Mouse (Mus musculus) heart, postnatal 0 days (tissue): Measurements from ENCODE around the gene Angptl8. TPM values are rescaled to one million over a fixed set of nuclear protein-coding genes. Genes with fewer than 3 reads are reported as not detected.
"Not testable (repeated sequence)": the region's sequence is repeated elsewhere in the genome, so short reads cannot be mapped to it uniquely, and the experiment has no call there.

Experiments
- ATAC-seq: fragments of 200-750 bp; cut with Nextera tagmentation; 2 replicates; pipeline ENCODE4 v1.8.0; 2017; ENCODE audit warnings: low read depth, moderate number of reproducible peaks, moderate library complexity; ENCODE audit not compliant: insufficient read depth
- DNase-seq: peaks from one replicate; pipeline ENCODE4 v3.0.0-alpha.2; 2016; ENCODE audit warnings: low spot score
- H3K27ac ChIP-seq: fragments of 300-500 bp; sonication (generic); 2 replicates; pipeline ENCODE4 v1.5.1; 2014; ENCODE audit warnings: low read depth, mild to moderate bottlenecking
- H3K27me3 ChIP-seq: fragments of 300-500 bp; sonication (generic); 2 replicates; pipeline ENCODE4 v1.6.1; 2014; ENCODE audit warnings: low read length, mixed read lengths; ENCODE audit not compliant: control insufficient read depth, insufficient read depth
- H3K36me3 ChIP-seq: fragments of 300-500 bp; sonication (generic); replicated peaks from 2 replicates; pipeline ENCODE4 v1.6.1; 2014; ENCODE audit warnings: low read length, mixed read lengths; ENCODE audit not compliant: control insufficient read depth, insufficient read depth
- H3K4me1 ChIP-seq: fragments of 300-500 bp; sonication (generic); 2 replicates; pipeline ENCODE4 v1.6.1; 2014; ENCODE audit warnings: antibody characterized with exemption; ENCODE audit not compliant: control insufficient read depth, insufficient read depth
- H3K4me2 ChIP-seq: fragments of 300-500 bp; sonication (generic); 2 replicates; pipeline ENCODE4 v1.6.1; 2014; ENCODE audit warnings: low read depth, mild to moderate bottlenecking, low read length, moderate library complexity
- H3K4me3 ChIP-seq: fragments of 300-500 bp; sonication (generic); 2 replicates; pipeline ENCODE4 v1.5.1; 2014; ENCODE audit warnings: low read depth, low read length
- H3K9ac ChIP-seq: fragments of 300-500 bp; sonication (generic); replicated peaks from 2 replicates; pipeline ENCODE4 v1.6.1; 2014; ENCODE audit warnings: low read depth, low read length, mixed read lengths
- H3K9me3 ChIP-seq: fragments of 300-500 bp; sonication (generic); replicated peaks from 2 replicates; pipeline ENCODE4 v1.6.1; 2016; ENCODE audit warnings: low read length; ENCODE audit not compliant: control insufficient read depth
- CTCF ChIP-seq: IDR thresholded peaks from 2 replicates; pipeline ENCODE4 v1.5.1; 2016; ENCODE audit warnings: antibody characterized with exemption, control low read depth, low read depth
- EP300 ChIP-seq: IDR thresholded peaks from 2 replicates; pipeline ENCODE4 v1.6.1; 2016; ENCODE audit warnings: antibody characterized with exemption, low read depth
- whole genome bisulfite sequencing: fragments of 180-500 bp; shearing (Covaris S2); extraction: QIAGEN DNeasy Blood & Tissue Kit; methylation state at CpG from one replicate; pipeline ENCODE4 v1.1.7; 2014; 5-methylcytosine and 5-hydroxymethylcytosine counted together
- polyA plus RNA-seq: library from polyadenylated mRNA; unstranded; fragments of >200 nt; fragmentation: Nextera tagmentation; extraction: Ambion mirVana; gene quantifications from 2 replicates; pipeline ENCODE4 v1.2.1, GENCODE M21; 2015
- total RNA-seq: library from RNA; depleted of rRNA; stranded (reverse); fragments of >200 nt; gene quantifications from 2 replicates; pipeline ENCODE4 v1.2.3, GENCODE M21; 2014; ENCODE audit warnings: low replicate concordance

The Angptl8 gene
- total and polyA plus RNA-seq, 2 experiments from 2014 or later: 0.55 TPM; not detected in 1

DNA sequence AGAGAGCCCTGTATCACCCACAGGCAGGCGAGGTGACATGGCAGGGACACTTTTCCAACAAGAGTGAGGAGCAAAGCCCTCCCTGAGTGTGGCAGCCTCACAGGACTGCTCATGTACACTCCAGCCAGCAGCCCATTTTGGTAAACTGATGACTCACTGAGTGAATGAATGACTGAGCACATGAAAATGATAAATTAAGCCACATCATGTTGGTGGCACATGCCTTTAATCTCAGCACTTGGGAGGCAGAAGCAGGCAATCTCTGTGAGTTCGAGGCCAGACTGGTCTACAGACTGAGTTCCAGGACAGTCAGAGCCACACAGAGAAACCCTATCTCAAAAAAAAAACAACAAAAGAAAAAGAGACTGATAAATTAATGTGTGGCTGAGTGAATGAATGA, 22.2 kb downstream of the Angptl8 start:
- ATAC-seq: no peak
- 0 out of 2 replicates have a peak, but pooled peaks cover 3% of the 10 kb centered on the region for H3K4me1 ChIP-seq
- 43% methylated on average over 2 of the region's 2 CpGs for WGBS
- TF ChIP-seq EP300 (no peak), CTCF (no peak)
- no peaks in the 10 kb centered on the region for H3K36me3 ChIP-seq
- H3K27me3 ChIP-seq: no peaks in the 10 kb centered on the region
- H3K9ac ChIP-seq: no peak overlapping the region
- no peak overlapping the region for H3K4me2 ChIP-seq
- H3K4me3 ChIP-seq: no peak overlapping the region
- DNase-seq: no peak
- peak overlapping the region; percentile 67 for H3K27ac ChIP-seq
- no peaks in the 10 kb centered on the region for H3K9me3 ChIP-seq

- Histone ChIP-seq H3K4me1 (no peaks in the 10 kb centered on the region), H3K27ac (peak overlapping the region; percentile 67), H3K4me3 (no peak overlapping the region), H3K27me3 (no peaks in the 10 kb centered on the region), H3K36me3 (no peaks in the 10 kb centered on the region), H3K4me2 (no peak overlapping the region), H3K9ac (no peak overlapping the region), H3K9me3 (no peaks in the 10 kb centered on the region)
- ATAC-seq (peak; percentile 89), DNase-seq (peak; percentile 76)
- peak; percentile 22; the same call in 1 of the 2 replicates for TF ChIP-seq CTCF
- peak; percentile 82 for TF ChIP-seq EP300
- WGBS: 44% methylated on average over 6 of the region's 6 CpGs
Observed at GRCm38 (mm10) chr9:21858084-21858483, 22.8 kb downstream of the Angptl8 start.

- DNase-seq: no peak
- no peak for ATAC-seq
- Histone ChIP-seq H3K27me3 (no peaks in the 10 kb centered on the region), H3K36me3 (no peaks in the 10 kb centered on the region), H3K4me2 (no peak overlapping the region), H3K27ac (no peak overlapping the region), H3K4me3 (no peak overlapping the region), H3K9ac (no peak overlapping the region), H3K4me1 (no peaks in the 10 kb centered on the region), H3K9me3 (no peaks in the 10 kb centered on the region)
- 75% methylated on average over 3 of the region's 3 CpGs for WGBS
- TF ChIP-seq EP300 (no peak), CTCF (no peak)
Observed at GRCm38 (mm10) chr9:21859606-21860005, 24.3 kb downstream of the Angptl8 start.

DNA sequence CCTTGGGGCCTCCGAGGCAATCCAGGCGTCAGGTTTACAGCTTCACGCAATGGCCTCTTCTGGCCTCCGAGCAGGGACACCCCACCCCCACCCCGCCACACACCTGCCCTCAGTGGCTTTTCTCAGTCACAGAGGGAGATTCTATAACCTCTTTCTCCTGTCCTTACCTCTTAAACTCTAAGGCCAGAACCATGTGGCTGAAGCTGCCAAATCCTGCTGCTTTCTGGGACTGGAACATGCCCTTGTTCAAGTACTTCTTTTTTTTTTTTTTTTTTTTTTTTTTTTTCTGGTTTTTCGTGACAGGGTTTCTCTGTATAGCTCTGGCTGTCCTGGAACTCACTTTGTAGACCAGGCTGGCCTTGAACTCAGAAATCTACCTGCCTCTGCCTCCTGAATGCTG, 25.0 kb downstream of the Angptl8 start:
- H3K4me1 ChIP-seq, H3K9ac ChIP-seq, ATAC-seq, H3K36me3 ChIP-seq, H3K27ac ChIP-seq, DNase-seq, H3K9me3 ChIP-seq, H3K4me2 ChIP-seq, H3K4me3 ChIP-seq, H3K27me3 ChIP-seq: not testable (repeated sequence)
- WGBS: 64% methylated on average over 6 of the region's 6 CpGs

- 61% methylated on average over 1 of the region's 1 CpGs for WGBS
- no peak overlapping the region for H3K4me3 ChIP-seq
- no peak overlapping the region for H3K27ac ChIP-seq
- no peak overlapping the region for H3K9ac ChIP-seq
- H3K9me3 ChIP-seq: no peaks in the 10 kb centered on the region
- ATAC-seq (no peak), DNase-seq (no peak)
- no peak for TF ChIP-seq EP300
- no peak for TF ChIP-seq CTCF
- no peak overlapping the region for H3K4me2 ChIP-seq
- peaks cover 5% of the 10 kb centered on the region; the same call in 1 of the 2 replicates for H3K4me1 ChIP-seq
- H3K27me3 ChIP-seq: no peaks in the 10 kb centered on the region
- H3K36me3 ChIP-seq: no peaks in the 10 kb centered on the region
Observed at GRCm38 (mm10) chr9:21862181-21862580, 26.9 kb downstream of the Angptl8 start.

DNA sequence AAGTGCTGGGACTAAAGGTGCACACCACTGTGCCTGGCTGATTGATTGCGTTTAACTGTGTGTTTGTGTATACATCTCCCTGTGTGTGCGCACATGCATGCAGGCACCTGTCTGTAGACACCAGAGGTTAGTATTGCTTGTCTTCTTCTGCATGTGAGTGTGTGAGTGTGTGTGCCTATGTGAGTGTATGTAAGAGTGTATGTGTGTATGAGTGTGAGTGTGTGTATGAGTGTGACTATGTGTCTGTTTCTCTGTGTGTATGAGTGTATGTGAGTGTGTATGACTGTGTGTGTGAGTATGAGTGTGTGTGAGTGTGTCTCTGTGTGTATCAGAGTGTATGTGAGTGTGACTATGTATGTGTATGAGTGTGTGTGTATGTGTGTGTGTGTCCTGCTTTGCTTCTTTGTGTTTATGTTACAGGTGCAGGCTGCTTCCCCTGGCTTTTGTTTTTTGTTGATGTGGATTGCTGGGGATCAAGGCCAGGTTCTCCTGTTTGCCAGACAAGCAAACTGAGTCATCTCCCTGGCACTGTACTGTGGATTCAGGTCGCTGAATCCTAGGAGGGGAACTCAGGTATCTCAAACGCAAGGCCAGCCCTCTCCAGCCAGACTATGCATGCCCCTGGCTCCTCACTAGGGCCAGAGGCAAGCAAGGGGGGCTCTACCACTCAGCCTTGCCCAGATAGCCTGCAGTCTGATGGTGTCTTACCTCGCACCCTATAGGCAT, 30.5 kb downstream of the Angptl8 start:
- Histone ChIP-seq H3K4me3 (no peak overlapping the region), H3K4me2 (no peak overlapping the region), H3K9me3 (no peaks in the 10 kb centered on the region), H3K27ac (peak overlapping the region; percentile 32; the same call in 1 of the 2 replicates), H3K9ac (no peak overlapping the region), H3K4me1 (peaks cover 5% of the 10 kb centered on the region; the same call in 1 of the 2 replicates), H3K36me3 (no peaks in the 10 kb centered on the region), H3K27me3 (no peaks in the 10 kb centered on the region)
- WGBS: 57% methylated on average over 5 of the region's 5 CpGs
- TF ChIP-seq EP300 (no peak), CTCF (no peak)
- ATAC-seq (no peak), DNase-seq (no peak)
